Mouse (Mus musculus) thymus, adult 2 months (tissue): ENCODE results near the gene Cox20. TPM values are rescaled to one million over a fixed set of nuclear protein-coding genes. Genes with fewer than 3 reads are reported as not detected.

Experiments
- DNase-seq: peaks from one replicate; pipeline ENCODE4 v3.0.0; 2021
- H3K27ac ChIP-seq: fragments of 200-500 bp; 2 replicates; pipeline ENCODE4 v1.5.1; 2012; ENCODE audit warnings: low read length, control low read depth; ENCODE audit not compliant: control insufficient read depth, insufficient read depth
- H3K27me3 ChIP-seq: fragments of 200-500 bp; 2 replicates; pipeline ENCODE4 v1.6.1; 2012; ENCODE audit warnings: mild to moderate bottlenecking, low read length, moderate library complexity, mixed read lengths; ENCODE audit not compliant: control insufficient read depth, insufficient read depth
- H3K36me3 ChIP-seq: fragments of 200-500 bp; 2 replicates; pipeline ENCODE4 v1.6.1; 2012; ENCODE audit warnings: mild to moderate bottlenecking, low read length, moderate library complexity; ENCODE audit not compliant: control insufficient read depth, insufficient read depth
- H3K4me1 ChIP-seq: fragments of 200-500 bp; replicated peaks from 2 replicates; pipeline ENCODE4 v1.6.1; 2012; ENCODE audit warnings: low read length; ENCODE audit not compliant: control insufficient read depth, insufficient read depth
- H3K4me3 ChIP-seq: fragments of 200-500 bp; 2 replicates; pipeline ENCODE4 v1.5.1; 2012; ENCODE audit warnings: mild to moderate bottlenecking, low read length, control low read depth, moderate library complexity; ENCODE audit not compliant: control insufficient read depth, insufficient read depth
- CTCF ChIP-seq: fragments of 200-500 bp; IDR thresholded peaks from 2 replicates; pipeline ENCODE4 v1.5.1; 2012; ENCODE audit warnings: mild to moderate bottlenecking, control low read depth, low read length, moderate library complexity, borderline replicate concordance; ENCODE audit not compliant: control insufficient read depth, poor library complexity, insufficient read depth; ENCODE audit errors: extremely low read depth
- POLR2A ChIP-seq: fragments of 200-500 bp; IDR thresholded peaks from 2 replicates; pipeline ENCODE4 v1.6.1; 2012; ENCODE audit warnings: mild to moderate bottlenecking, low read length, control low read depth, moderate library complexity; ENCODE audit not compliant: control insufficient read depth, poor library complexity, insufficient read depth; ENCODE audit errors: extremely low read depth
- WGBS: fragments of 180-500 bp; shearing (Covaris S2); methylation state at CpG from one replicate; pipeline ENCODE4 v1.1.7; 2018; 5-methylcytosine and 5-hydroxymethylcytosine counted together
- polyA plus RNA-seq: library from polyadenylated mRNA; depleted of rRNA; stranded (reverse); fragments of >200 nt; gene quantifications from 2 replicates; pipeline ENCODE4 v1.2.3, GENCODE M21; 2012; rRNA removed

Cox20 gene
- polyA plus RNA-seq, 1 experiment: 19.2 TPM

- WGBS: 96% methylated on average over 6 of the region's 6 CpGs
Observed at GRCm38 (mm10) chr1:178368121-178368520, 49.2 kb downstream of the Cox20 start.

DNA sequence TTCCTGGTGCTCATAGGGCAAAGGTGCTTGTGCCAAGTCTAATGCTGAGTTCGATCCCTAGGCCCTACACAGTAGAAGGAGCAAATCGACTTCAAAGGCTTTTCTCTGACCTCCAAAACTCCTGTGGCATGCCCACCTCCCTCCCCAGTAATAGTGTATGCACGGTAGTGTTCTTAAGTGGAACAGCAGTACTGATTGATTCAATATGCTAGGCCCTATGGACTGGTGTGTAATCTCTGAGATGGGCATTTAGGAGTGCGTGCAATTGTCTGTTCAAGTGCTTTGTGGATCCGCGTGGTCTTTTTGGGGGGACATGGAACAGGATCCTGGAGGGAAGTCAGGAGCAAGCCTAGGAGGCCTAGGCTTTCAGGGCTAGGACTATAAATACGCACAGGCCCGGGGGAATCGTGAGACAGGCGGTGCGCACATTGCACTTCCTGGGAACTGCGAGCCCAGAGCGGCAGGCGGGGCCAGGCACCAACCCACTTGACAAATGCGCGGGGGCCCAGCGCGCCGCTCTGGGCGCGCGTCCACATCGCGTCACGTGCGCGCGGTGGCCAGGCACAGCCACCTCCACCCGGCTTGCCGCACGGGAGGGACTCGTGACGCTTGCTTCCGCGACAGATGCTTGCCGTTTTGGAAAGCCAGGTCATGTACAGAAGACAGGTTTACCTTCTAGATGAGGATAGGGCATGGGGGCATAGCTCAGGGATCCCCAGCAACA is 49.8 kb downstream of the Cox20 start:
- peak; percentile 89 for DNase-seq
- WGBS: 6% methylated on average over 36 of the region's 36 CpGs
- peak; percentile 75 for TF ChIP-seq POLR2A
- peak; percentile 41; the same call in 1 of the 2 replicates for TF ChIP-seq CTCF
- peak overlapping the region; percentile 45 for H3K4me3 ChIP-seq
- no peaks in the 10 kb centered on the region for H3K27me3 ChIP-seq
- no peaks in the 10 kb centered on the region for H3K36me3 ChIP-seq
- peaks cover 4% of the 10 kb centered on the region for H3K4me1 ChIP-seq
- peak overlapping the region; percentile 77 for H3K27ac ChIP-seq

More at GRCm38 (mm10) chr1:178368121-178368520, 49.2 kb downstream of the Cox20 start:
- peaks cover 4% of the 10 kb centered on the region for H3K4me1 ChIP-seq
- no peak for DNase-seq
- H3K27ac ChIP-seq: no peak overlapping the region
- TF ChIP-seq CTCF (no peak), POLR2A (no peak)
- H3K27me3 ChIP-seq: no peaks in the 10 kb centered on the region
- H3K36me3 ChIP-seq: no peaks in the 10 kb centered on the region
- no peak overlapping the region for H3K4me3 ChIP-seq

DNA sequence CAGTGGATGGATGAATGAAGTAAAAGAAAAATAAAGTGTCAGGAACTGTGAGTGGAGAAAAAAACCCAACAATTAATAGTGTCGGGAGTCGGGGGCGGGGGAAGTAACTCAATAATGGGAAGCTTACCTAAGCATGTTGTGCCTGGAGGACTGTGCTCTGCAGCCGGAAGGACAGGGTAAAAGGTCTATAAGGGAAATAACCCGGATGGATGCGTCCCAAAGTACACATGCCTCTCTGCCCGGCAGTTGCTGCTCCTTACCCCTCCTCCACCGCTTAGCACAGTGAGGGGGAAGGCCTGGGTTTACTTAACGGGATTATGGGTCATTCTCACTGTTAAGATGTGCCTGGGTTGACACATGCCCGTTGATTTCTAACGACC is 50.3 kb downstream of the Cox20 start:
- no peaks in the 10 kb centered on the region for H3K27me3 ChIP-seq
- peak overlapping the region; percentile 62 for H3K27ac ChIP-seq
- peak overlapping the region; percentile 45 for H3K4me3 ChIP-seq
- no peaks in the 10 kb centered on the region for H3K36me3 ChIP-seq
- H3K4me1 ChIP-seq: peaks cover 4% of the 10 kb centered on the region
- no peak for TF ChIP-seq POLR2A
- TF ChIP-seq CTCF: no peak
- under 1% methylated on average over 11 of the region's 11 CpGs for WGBS
- DNase-seq: peak; percentile 40

Other genes starting within 250 kb of the Cox20 start
- 14.8 and 15.7 TPM in 2 replicates for gene Desi2, start 131.7 kb upstream of the Cox20 start, polyA plus RNA-seq
- 112 and 127 TPM in 2 replicates for gene Hnrnpu, start 18.7 kb downstream of the Cox20 start, polyA plus RNA-seq
- 0.13 and 0.49 TPM in 2 replicates for gene Efcab2, start 87.0 kb downstream of the Cox20 start, polyA plus RNA-seq
- 0.15 and 0.16 TPM in 2 replicates for gene Kif26b, start 210.0 kb downstream of the Cox20 start, polyA plus RNA-seq